Mouse (Mus musculus): ENCODE measurements at regions not wholly inside any gene's neighbourhood (a gene's known extent, or its start where the extent isn't known, plus 50 kb on each side); places are given as distances from the start of the nearest gene placed in this dataset.

DNA sequence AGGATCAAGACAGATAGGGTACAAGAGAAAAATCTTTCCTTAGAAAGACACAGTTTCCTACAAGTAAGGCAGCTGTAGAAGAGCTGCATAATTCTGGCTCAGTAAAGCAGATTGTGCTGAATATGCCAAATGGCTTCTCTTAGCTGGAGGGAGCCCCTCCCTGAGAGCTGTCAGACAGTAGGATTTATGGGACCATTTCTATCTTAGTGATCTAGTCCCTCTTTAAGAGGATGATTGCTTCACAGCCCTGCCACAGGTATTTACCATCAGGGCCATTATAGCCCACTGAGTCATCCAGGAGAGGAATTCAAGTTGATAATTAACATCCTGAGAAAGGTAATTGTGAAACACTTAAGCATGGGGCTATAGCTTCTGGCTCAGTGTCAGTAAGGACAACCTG lies 101.5 kb upstream of the Cypt1 start:
- DNase-seq, result no peak

- DNase-seq, result no peak
These were observed 101.0 kb upstream of the Cypt1 start for GRCm38 (mm10) chrX:16421663-16422062.

DNA sequence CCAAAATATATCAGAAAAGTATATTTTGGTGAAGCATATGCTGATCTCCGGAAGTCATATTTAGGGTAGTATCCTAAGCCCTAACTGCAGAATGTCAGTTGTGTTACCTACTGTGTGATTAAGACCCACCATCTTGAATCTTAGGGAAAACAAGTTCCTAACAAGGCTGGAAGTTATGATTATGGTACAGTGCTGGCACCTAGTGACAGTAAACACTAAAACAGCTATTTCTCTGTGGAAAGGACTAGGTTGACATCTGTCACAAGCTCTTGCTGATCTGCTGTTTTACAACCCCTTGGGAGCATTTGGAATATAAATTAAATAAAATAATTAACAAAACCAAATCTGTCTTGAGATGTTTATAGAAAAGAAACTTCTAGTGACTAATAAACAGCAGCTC lies 84.6 kb upstream of the Cypt1 start:
- no peak for DNase-seq

GRCm38 (mm10) chrX:16450496-16451078 lies 72.1 kb upstream of the Cypt1 start:
- DNase-seq, result peak; percentile 14 to 16

Data from layer of hippocampus, postnatal 36 days (tissue).